Mouse (Mus musculus) stomach, postnatal 0 days (tissue): ENCODE measurements around the gene Hist1h3i. TPM values are rescaled to one million over a fixed set of nuclear protein-coding genes. Genes with fewer than 3 reads are reported as not detected.
"Not testable (repeated sequence)": the region's sequence is repeated elsewhere in the genome, so short reads cannot be mapped to it uniquely, and the experiment has no call there.

ENCODE experiments used
- ATAC-seq: fragments of 200-750 bp; cut with Nextera tagmentation; 2 replicates; pipeline ENCODE4 v1.8.0; 2017; ENCODE audit not compliant: low FRiP score, low TSS enrichment
- DNase-seq: peaks from one replicate; pipeline ENCODE4 v3.0.0-alpha.2; 2016; ENCODE audit warnings: low spot score
- H3K27ac ChIP-seq: fragments of 300-500 bp; sonication (generic); replicated peaks from 2 replicates; pipeline ENCODE4 v1.5.1; 2014; ENCODE audit warnings: mild to moderate bottlenecking, control low read depth
- H3K27me3 ChIP-seq: fragments of 300-500 bp; sonication (generic); 2 replicates; pipeline ENCODE4 v1.6.1; 2014; ENCODE audit warnings: low read length; ENCODE audit not compliant: control insufficient read depth, insufficient read depth
- H3K36me3 ChIP-seq: fragments of 300-500 bp; sonication (generic); 2 replicates; pipeline ENCODE4 v1.6.1; 2014; ENCODE audit warnings: low read length, mixed read lengths; ENCODE audit not compliant: control insufficient read depth, insufficient read depth
- H3K4me1 ChIP-seq: fragments of 300-500 bp; sonication (generic); replicated peaks from 2 replicates; pipeline ENCODE4 v1.6.1; 2014; ENCODE audit warnings: antibody characterized with exemption; ENCODE audit not compliant: control insufficient read depth, insufficient read depth
- H3K4me2 ChIP-seq: fragments of 300-500 bp; sonication (generic); replicated peaks from 2 replicates; pipeline ENCODE4 v1.6.1; 2014; ENCODE audit warnings: low read depth, mild to moderate bottlenecking, control low read depth, moderate library complexity
- H3K4me3 ChIP-seq: fragments of 300-500 bp; sonication (generic); 2 replicates; pipeline ENCODE4 v1.5.1; 2014; ENCODE audit warnings: low read depth, low read length, control low read depth
- H3K9ac ChIP-seq: fragments of 300-500 bp; sonication (generic); 2 replicates; pipeline ENCODE4 v1.6.1; 2014; ENCODE audit warnings: mild to moderate bottlenecking, low read length, control low read depth, mixed read lengths
- H3K9me3 ChIP-seq: fragments of 300-500 bp; sonication (generic); 2 replicates; pipeline ENCODE4 v1.6.1; 2016; ENCODE audit warnings: low read length; ENCODE audit not compliant: control insufficient read depth
- CTCF ChIP-seq: IDR thresholded peaks from 2 replicates; pipeline ENCODE4 v1.5.1; 2016; ENCODE audit warnings: antibody characterized with exemption, low read depth, mild to moderate bottlenecking, moderate library complexity
- EP300 ChIP-seq: optimal IDR thresholded peaks from 2 replicates; pipeline ENCODE3; 2016; ENCODE audit warnings: antibody characterized with exemption
- WGBS: fragments of 180-500 bp; shearing (Covaris S2); extraction: QIAGEN DNeasy Blood & Tissue Kit; methylation state at CpG from one replicate; pipeline ENCODE4 v1.1.7; 2014; 5-methylcytosine and 5-hydroxymethylcytosine counted together
- polyA plus RNA-seq: library from polyadenylated mRNA; unstranded; fragments of >200 nt; fragmentation: Nextera tagmentation; extraction: Ambion mirVana; gene quantifications from 2 replicates; pipeline ENCODE4 v1.2.1, GENCODE M21; 2015

The Hist1h3i gene
- polyA plus RNA-seq, 1 experiment from 2014 or later, result 44.3 TPM

GRCm38 (mm10) chr13:21753524-21754285 is 29.5 kb downstream of the Hist1h3i start, which contains the start of the genes Hist1h2ak and Hist1h2bn:
Gene Hist1h2ak (minus strand): TSS chr13:21753827.
Gene Hist1h2bn (plus strand): TSS chr13:21754123.
- H3K4me3 ChIP-seq, result peak within 1 kb of the TSS; percentile 43
- ATAC-seq (peak; percentile 97), DNase-seq (peak; percentile 65)
- peak within 1 kb of the TSS; percentile 66 for H3K4me2 ChIP-seq
- TF ChIP-seq CTCF, result peak; percentile 50
- H3K9ac ChIP-seq, result peak within 1 kb of the TSS; percentile 55
- 0% methylated on average over 37 of the region's 50 CpGs for WGBS
- peak within 1 kb of the TSS; percentile 91 for H3K27ac ChIP-seq
- H3K36me3 ChIP-seq, H3K9me3 ChIP-seq, H3K4me1 ChIP-seq, H3K27me3 ChIP-seq: not testable (repeated sequence)

GRCm38 (mm10) chr13:21753051-21753523 is 30.1 kb downstream of the Hist1h3i start:
- Histone ChIP-seq H3K9me3 (no peaks in the 10 kb centered on the region), H3K36me3 (no peaks in the 10 kb centered on the region), H3K9ac (peak overlapping the region; percentile 49), H3K27ac (peak overlapping the region; percentile 91), H3K4me3 (peak overlapping the region; percentile 43), H3K27me3 (no peaks in the 10 kb centered on the region), H3K4me2 (peak overlapping the region; percentile 66), H3K4me1 (no peaks in the 10 kb centered on the region)
- no peak for DNase-seq
- TF ChIP-seq CTCF, result no peak
- no peak for TF ChIP-seq EP300
- 1% methylated on average over 10 of the region's 10 CpGs for WGBS
- ATAC-seq, result no peak

DNA sequence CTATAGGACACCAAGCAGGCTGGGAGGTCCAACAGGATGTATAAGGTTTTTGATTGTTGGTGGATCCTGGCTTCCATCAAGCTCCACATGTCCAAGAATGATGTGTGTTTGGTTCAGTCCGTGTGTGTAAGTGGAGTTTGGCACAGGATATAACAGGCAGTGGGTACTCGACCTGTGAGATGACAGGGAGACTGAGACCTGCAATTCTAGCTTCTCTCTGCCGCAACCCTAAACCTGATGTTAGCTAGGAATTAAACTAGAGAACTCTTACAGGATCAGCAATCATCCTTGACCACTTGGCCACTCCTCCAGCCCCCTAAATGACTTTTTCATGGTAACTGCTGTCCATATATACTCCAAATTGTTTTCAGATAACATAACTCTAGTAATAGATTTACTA is 30.8 kb downstream of the Hist1h3i start:
- 25% methylated on average over 3 of the region's 3 CpGs for WGBS
- H3K27ac ChIP-seq, result no peak overlapping the region
- ATAC-seq (no peak), DNase-seq (no peak)
- H3K36me3 ChIP-seq, result no peaks in the 10 kb centered on the region
- no peak overlapping the region for H3K4me3 ChIP-seq
- peak overlapping the region; percentile 66 for H3K4me2 ChIP-seq
- no peaks in the 10 kb centered on the region for H3K27me3 ChIP-seq
- H3K9me3 ChIP-seq, result no peaks in the 10 kb centered on the region
- 0 out of 2 replicates have a peak overlapping the region, but pooled peaks have one; percentile 8 for H3K9ac ChIP-seq
- no peaks in the 10 kb centered on the region for H3K4me1 ChIP-seq
- no peak for TF ChIP-seq EP300
- no peak for TF ChIP-seq CTCF

GRCm38 (mm10) chr13:21751827-21752226 is 31.3 kb downstream of the Hist1h3i start:
- DNase-seq (no peak), ATAC-seq (no peak)
- H3K4me3 ChIP-seq, result no peak overlapping the region
- no peak overlapping the region for H3K27ac ChIP-seq
- H3K9me3 ChIP-seq, result no peaks in the 10 kb centered on the region
- H3K4me1 ChIP-seq, result no peaks in the 10 kb centered on the region
- no peak for TF ChIP-seq CTCF
- no peak for TF ChIP-seq EP300
- no peaks in the 10 kb centered on the region for H3K27me3 ChIP-seq
- no peak overlapping the region for H3K9ac ChIP-seq
- WGBS, result 63% methylated on average over 3 of the region's 3 CpGs
- no peaks in the 10 kb centered on the region for H3K36me3 ChIP-seq
- H3K4me2 ChIP-seq, result no peak overlapping the region

DNA sequence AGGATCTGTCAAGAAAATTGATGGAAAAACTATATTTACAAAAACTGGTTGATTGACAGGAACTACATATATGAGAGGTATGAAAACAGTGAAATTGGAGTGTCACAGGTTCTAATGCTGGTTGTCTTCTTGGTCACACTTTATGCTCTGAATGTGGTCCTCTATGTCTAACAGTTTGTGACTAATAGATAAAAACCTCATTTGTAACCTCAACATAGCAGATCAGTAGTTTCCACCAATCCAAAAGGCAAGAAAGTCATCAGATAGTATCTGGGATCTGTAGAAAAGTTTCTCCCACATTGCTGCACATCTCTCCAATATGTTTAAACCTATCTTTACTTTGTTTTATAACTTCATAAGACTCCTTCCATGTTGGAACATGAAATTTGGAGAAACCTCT is 31.8 kb downstream of the Hist1h3i start:
- Histone ChIP-seq H3K9ac (no peak overlapping the region), H3K27ac (no peak overlapping the region), H3K4me3 (no peak overlapping the region), H3K27me3 (no peaks in the 10 kb centered on the region), H3K9me3 (no peaks in the 10 kb centered on the region), H3K4me2 (no peak overlapping the region), H3K36me3 (no peaks in the 10 kb centered on the region), H3K4me1 (no peaks in the 10 kb centered on the region)
- no peak for DNase-seq
- TF ChIP-seq CTCF (no peak), EP300 (no peak)
- ATAC-seq, result no peak

DNA sequence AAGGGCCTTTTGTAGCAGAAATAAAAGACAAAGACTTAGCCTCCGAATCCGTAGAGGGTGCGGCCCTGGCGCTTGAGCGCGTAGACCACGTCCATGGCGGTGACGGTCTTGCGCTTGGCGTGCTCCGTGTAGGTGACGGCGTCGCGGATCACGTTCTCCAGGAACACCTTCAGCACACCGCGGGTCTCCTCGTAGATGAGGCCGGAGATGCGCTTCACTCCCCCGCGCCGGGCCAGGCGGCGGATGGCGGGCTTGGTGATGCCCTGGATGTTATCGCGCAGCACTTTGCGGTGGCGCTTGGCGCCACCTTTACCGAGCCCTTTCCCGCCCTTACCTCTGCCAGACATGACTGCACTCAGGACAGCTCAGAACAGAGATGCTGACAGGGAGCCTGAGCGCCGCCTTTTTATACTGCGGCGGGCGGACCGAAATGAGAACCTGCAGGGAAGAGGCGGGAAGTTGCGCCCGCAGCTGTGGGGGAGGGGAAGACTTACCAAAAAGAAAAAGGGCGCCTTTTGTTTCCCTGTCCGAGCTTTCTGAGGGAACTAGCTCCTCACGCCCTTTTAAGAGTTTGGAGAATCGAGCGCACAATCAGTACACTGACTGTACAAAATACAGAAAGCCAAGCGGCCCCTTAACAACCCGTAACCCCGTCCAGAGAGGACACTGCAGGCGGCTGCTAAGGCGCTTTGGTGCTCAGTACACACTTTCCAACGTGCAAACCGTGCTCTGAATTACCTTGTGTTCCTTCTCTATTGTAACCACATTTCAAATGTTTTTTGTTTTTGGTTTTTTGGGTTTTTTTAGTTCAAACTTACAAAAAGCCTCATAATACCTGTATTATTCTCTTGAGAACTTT is 32.8 kb downstream of the Hist1h3i start, which contains the start of gene Hist1h4k:
Gene Hist1h4k, minus strand, starts transcription at position 347 of the 859 bp plus-strand sequence.
- Histone ChIP-seq H3K27ac (peak within 1 kb of the TSS; percentile 65), H3K9ac (peak within 1 kb of the TSS; percentile 54), H3K4me3 (peak within 1 kb of the TSS; percentile 43), H3K4me2 (peak within 1 kb of the TSS; percentile 55)
- H3K9me3 ChIP-seq, H3K36me3 ChIP-seq, H3K4me1 ChIP-seq, H3K27me3 ChIP-seq: not testable (repeated sequence)
- WGBS, result 1% methylated on average over 46 of the region's 56 CpGs
- DNase-seq (peak; percentile 85), ATAC-seq (peak; percentile 85)
